In genomic region chr7:45720413-45721233, GRCm38 (mm10) we compare ENCODE assay signal across 7 mouse cellular contexts. TPM values are rescaled to one million over a fixed set of nuclear protein-coding genes. Genes with fewer than 3 reads are reported as not detected.
DNase-seq lines count a peak whose midpoint lies in the region; ATAC-seq and TF ChIP-seq lines count a peak whose summit lies in the region.

TSS of gene Fam83e (plus strand) at chr7:45721212.

- no peak within 1 kb of the TSS for H3K4me3 ChIP-seq in layer of hippocampus, adult 2 months
- no peak within 1 kb of the TSS for H3K4me3 ChIP-seq in embryonic facial prominence, embryonic 15.5 days (replicated peaks)
- H3K4me3 ChIP-seq in lung, embryonic 15.5 days: no peak within 1 kb of the TSS

- peak; percentile 56 for TF ChIP-seq CTCF in layer of hippocampus, adult 2 months (conservative IDR thresholded peaks at IDR 0.05)

- peaks cover 32% of the 10 kb centered on the region for H3K4me1 ChIP-seq in embryonic facial prominence, embryonic 15.5 days
- peaks cover 40% of the 10 kb centered on the region for H3K4me1 ChIP-seq in lung, embryonic 15.5 days

- H3K27ac ChIP-seq in layer of hippocampus, adult 2 months: no peak within 1 kb of the TSS
- peak within 1 kb of the TSS; percentile 61; the same call in 1 of the 2 replicates for H3K27ac ChIP-seq in embryonic facial prominence, embryonic 15.5 days (replicated peaks)
- no peak within 1 kb of the TSS for H3K27ac ChIP-seq in lung, embryonic 15.5 days

- DNase-seq in layer of hippocampus, adult 2 months (ENCODE audit: low spot score in 2 of 2): no peak
- DNase-seq in layer of hippocampus, adult 9-10 months (ENCODE audit: low spot score): no peak
- peak; percentile 85 for DNase-seq in R1 (ENCODE audit: low read depth, low spot score)
- no peak for DNase-seq in spleen, adult 12 weeks (ENCODE audit: low spot score)
- DNase-seq in adrenal gland, adult 2 months: no peak

- H3K9ac ChIP-seq in embryonic facial prominence, embryonic 15.5 days: no peak within 1 kb of the TSS
- no peak within 1 kb of the TSS for H3K9ac ChIP-seq in lung, embryonic 15.5 days

- H3K9me3 ChIP-seq in embryonic facial prominence, embryonic 15.5 days (replicated peaks): no peaks in the 10 kb centered on the region
- no peaks in the 10 kb centered on the region for H3K9me3 ChIP-seq in lung, embryonic 15.5 days

- peaks cover 60% of the 10 kb centered on the region for H3K36me3 ChIP-seq in embryonic facial prominence, embryonic 15.5 days
- H3K36me3 ChIP-seq in lung, embryonic 15.5 days: peaks cover 63% of the 10 kb centered on the region

- H3K27me3 ChIP-seq in embryonic facial prominence, embryonic 15.5 days: no peaks in the 10 kb centered on the region
- no peaks in the 10 kb centered on the region for H3K27me3 ChIP-seq in lung, embryonic 15.5 days

- 79% methylated on average over 14 of the region's 14 CpGs for WGBS in embryonic facial prominence, embryonic 15.5 days
- WGBS in lung, embryonic 15.5 days: 63% methylated on average over 14 of the region's 14 CpGs

- no peak for ATAC-seq in embryonic facial prominence, embryonic 15.5 days (ENCODE audit: insufficient number of reproducible peaks, low FRiP score, low TSS enrichment, low read depth)
- peak; percentile 2; the same call in 1 of the 2 replicates for ATAC-seq in lung, embryonic 15.5 days (ENCODE audit: borderline replicate concordance, extremely low read depth, low FRiP score, low TSS enrichment)

- H3K4me2 ChIP-seq in embryonic facial prominence, embryonic 15.5 days (replicated peaks): no peak within 1 kb of the TSS
- H3K4me2 ChIP-seq in lung, embryonic 15.5 days: no peak within 1 kb of the TSS

RNA-seq across cellular contexts. Expression of gene Fam83e, which starts in this region (rescaled TPM):
- under 1 TPM; 0.27 to 0.33 TPM for total RNA-seq in layer of hippocampus, adult 2 months (2021)
- 2.1 and 3.2 TPM in 2 replicates for polyA plus RNA-seq in embryonic facial prominence, embryonic 15.5 days (2015; fragmentation: Nextera tagmentation; extraction: Ambion mirVana)
- 1.4 and 1.5 TPM in 2 replicates for polyA plus RNA-seq in lung, embryonic 15.5 days (2015; fragmentation: Nextera tagmentation; extraction: Ambion mirVana)
- total RNA-seq in adrenal gland, adult 2 months (2021): under 1 TPM; 0.72 to 0.86 TPM
- polyA plus RNA-seq in adrenal gland, adult 2 months (2012; rRNA removed): 0.86 and 2.0 TPM in 2 replicates
